Mouse (Mus musculus): ENCODE data around the gene Pate2. TPM values are rescaled to one million over a fixed set of nuclear protein-coding genes. Genes with fewer than 3 reads are reported as not detected.
A peak's percentile ranks its signal among the peaks of the same experiment; 100 is the strongest.
"Not testable (repeated sequence)": the region's sequence is repeated elsewhere in the genome, so short reads cannot be mapped to it uniquely, and the experiment has no call there.

The Pate2 gene
- total RNA-seq, 2 experiments from 2014 or later: 0.34 to 0.98 TPM

DNA sequence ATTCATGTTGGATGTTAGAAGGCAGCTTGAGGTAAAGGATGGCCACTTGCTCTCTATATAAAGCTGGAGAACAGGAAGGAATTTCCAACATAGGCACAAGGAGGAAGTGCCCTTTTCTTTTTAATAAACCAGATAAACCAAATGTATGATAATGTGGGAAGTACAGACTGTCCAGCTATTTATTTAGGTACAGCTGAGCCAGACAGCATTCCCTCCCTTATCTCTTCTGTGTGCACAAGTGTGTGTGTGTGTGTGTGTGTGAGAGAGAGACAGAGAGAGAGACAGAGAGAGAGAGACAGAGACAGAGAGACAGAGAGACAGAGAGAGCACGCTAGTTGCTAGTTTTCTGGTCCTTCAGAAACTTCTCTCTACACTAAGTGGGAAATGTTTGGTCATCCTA is 41.8 kb downstream of the Pate2 start, which contains the start of gene Pate4:
Gene Pate4, minus strand, starts transcription at position 101 of the 400 bp plus-strand sequence.
- no peak for TF ChIP-seq CTCF (IDR thresholded peaks at IDR 0.05)
- intact Hi-C loops (cut with DNase I): no loop called here

GRCm38 (mm10) chr9:35614005-35614404 is 43.9 kb downstream of the Pate2 start:
- H3K4me3 ChIP-seq: no peak overlapping the region
- DNase-seq (ENCODE audit: extremely low spot score in 1 of 2, low spot score in 2 of 2): no peak
- intact Hi-C loops (cut with DNase I): no loop called here
- peak; percentile 45 for TF ChIP-seq CTCF (IDR thresholded peaks at IDR 0.05)
- H3K27ac ChIP-seq: no peak overlapping the region

More for the DNA sequence above, 41.8 kb downstream of the Pate2 start, which contains the start of gene Pate4:
- no peak for DNase-seq (ENCODE audit: extremely low spot score in 1 of 2, low spot score in 2 of 2)
- Histone ChIP-seq H3K27ac (no peak within 1 kb of the TSS), H3K4me3 (no peak within 1 kb of the TSS)

GRCm38 (mm10) chr9:35616784-35617183 is 46.7 kb downstream of the Pate2 start:
- intact Hi-C loops (cut with DNase I); H3K4me3 ChIP-seq; DNase-seq (ENCODE audit: extremely low spot score in 1 of 2, low spot score in 2 of 2); H3K27ac ChIP-seq: not testable (repeated sequence)

- DNase-seq (ENCODE audit: extremely low spot score in 1 of 2, low spot score in 2 of 2): no peak
- intact Hi-C loops (cut with DNase I): no loop called here
- Histone ChIP-seq H3K27ac (no peak overlapping the region), H3K4me3 (no peak overlapping the region)
- no peak for TF ChIP-seq CTCF (IDR thresholded peaks at IDR 0.05)
These were observed 62.9 kb downstream of the Pate2 start for GRCm38 (mm10) chr9:35632981-35633380.

- Histone ChIP-seq H3K27ac (no peak within 1 kb of the TSS), H3K4me3 (no peak within 1 kb of the TSS)
- no peak for DNase-seq (ENCODE audit: extremely low spot score in 1 of 2, low spot score in 2 of 2)
- intact Hi-C loops (cut with DNase I): no loop called here
- no peak for TF ChIP-seq CTCF (IDR thresholded peaks at IDR 0.05)
These were observed 78.0 kb downstream of the Pate2 start, which contains the start of gene Pate3 for GRCm38 (mm10) chr9:35648102-35648501. Gene Pate3, minus strand, starts transcription at chr9:35648202.

DNA sequence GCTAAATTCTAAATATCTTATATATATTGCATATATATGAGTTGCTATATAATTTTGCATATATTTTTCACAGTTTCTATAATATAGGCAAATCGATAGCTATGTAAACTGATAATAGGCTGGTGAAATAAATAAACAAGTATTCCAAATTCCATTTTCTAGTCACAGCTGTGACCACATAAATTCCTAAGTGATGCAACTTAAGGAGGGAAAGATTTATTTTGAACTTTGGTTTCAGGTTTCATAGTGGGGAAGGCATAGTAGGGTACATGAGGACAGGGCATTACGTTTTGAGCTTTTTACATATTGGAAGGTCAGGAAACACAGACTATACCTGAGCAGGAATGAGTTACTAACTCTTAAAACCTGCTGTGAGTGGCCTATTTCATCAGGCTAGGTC is 103.5 kb downstream of the Pate2 start:
- TF ChIP-seq CTCF (IDR thresholded peaks at IDR 0.05): no peak
- H3K4me3 ChIP-seq: no peak overlapping the region
- intact Hi-C loops (cut with DNase I): no loop called here
- DNase-seq (ENCODE audit: extremely low spot score in 1 of 2, low spot score in 2 of 2): no peak
- H3K27ac ChIP-seq: no peak overlapping the region

DNA sequence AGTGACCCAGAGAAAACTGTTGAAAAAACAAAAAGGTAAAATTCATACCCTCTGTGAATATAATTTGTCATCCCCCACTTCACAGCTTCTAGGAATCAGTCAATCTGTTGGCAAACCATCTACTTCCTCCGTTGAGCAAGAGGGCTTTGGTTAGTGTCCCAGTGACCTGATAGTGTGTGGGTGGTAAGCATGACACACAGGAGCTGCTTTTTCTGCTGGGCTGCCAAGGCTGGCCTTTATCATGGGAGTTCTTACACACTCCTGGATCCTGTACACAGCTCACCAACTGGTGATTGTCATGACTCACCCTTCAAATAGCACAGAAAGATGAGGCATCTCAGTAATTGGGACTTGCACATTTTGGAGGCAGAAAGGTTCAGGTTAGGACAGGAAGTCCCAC is 116.9 kb downstream of the Pate2 start, which contains the start of gene Pate1:
Gene Pate1, minus strand, starts transcription at position 378 of the 400 bp plus-strand sequence.
- intact Hi-C loops (cut with DNase I): no loop called here
- Histone ChIP-seq H3K4me3 (no peak within 1 kb of the TSS), H3K27ac (no peak within 1 kb of the TSS)
- no peak for TF ChIP-seq CTCF (IDR thresholded peaks at IDR 0.05)
- DNase-seq (ENCODE audit: extremely low spot score in 1 of 2, low spot score in 2 of 2): peak in 1 of 2 experiments; percentile 11

- H3K27ac ChIP-seq: no peak overlapping the region
- H3K4me3 ChIP-seq: no peak overlapping the region
- intact Hi-C loops (cut with DNase I): no loop called here
- TF ChIP-seq CTCF (IDR thresholded peaks at IDR 0.05): no peak
- no peak for DNase-seq (ENCODE audit: extremely low spot score in 1 of 2, low spot score in 2 of 2)
These were observed 121.8 kb downstream of the Pate2 start for GRCm38 (mm10) chr9:35691924-35692323.

DNA sequence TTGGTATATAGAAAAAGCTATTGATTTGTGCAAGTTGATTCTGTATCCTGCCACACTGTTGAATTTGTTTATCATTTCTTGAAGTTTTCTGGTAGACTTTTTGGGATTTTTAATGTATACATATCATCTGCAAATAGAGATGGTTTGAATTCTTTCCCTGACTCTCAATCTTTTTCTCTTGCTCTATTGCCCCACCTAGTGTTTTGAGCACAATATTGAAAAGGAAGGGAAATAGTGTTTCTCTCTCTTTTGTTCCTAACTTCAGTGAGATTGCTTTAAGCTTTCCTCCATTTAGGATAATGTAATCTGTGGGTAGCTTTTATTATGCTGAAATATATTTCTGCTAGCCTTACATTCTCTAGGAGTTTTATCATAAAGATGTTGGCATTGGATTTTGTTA is 137.2 kb downstream of the Pate2 start:
- Histone ChIP-seq H3K27ac (no peak overlapping the region), H3K4me3 (no peak overlapping the region)
- no peak for DNase-seq (ENCODE audit: extremely low spot score in 1 of 2, low spot score in 2 of 2)
- intact Hi-C loops (cut with DNase I): loop anchor here (2.0 kb wide), 1 partner anchor 114 kb away; no protein-coding TSS in a partner anchor
- peak; percentile 56 for TF ChIP-seq CTCF (IDR thresholded peaks at IDR 0.05)

Other genes starting within 250 kb of the Pate2 start
- gene Cdon, start 149.2 kb upstream of the Pate2 start, total RNA-seq (2021): 1 to 10 TPM; 7.9 to 8.3 TPM
- gene Gm1113, start 52.0 kb upstream of the Pate2 start, total RNA-seq (2021): not detected
- 10 to 100 TPM; 16.3 to 16.7 TPM for gene Ddx25, start 11.8 kb upstream of the Pate2 start, total RNA-seq (2021)
- 10 to 100 TPM; 11.9 to 12.6 TPM for gene Pus3, start 11.7 kb upstream of the Pate2 start, total RNA-seq (2021)
- 1 to 10 TPM; 9.0 to 9.6 TPM for gene Hyls1, start 114 bp downstream of the Pate2 start, total RNA-seq (2021)
- not detected for gene Pate4, start 41.7 kb downstream of the Pate2 start, total RNA-seq (2021)
- not detected for gene Pate3, start 77.9 kb downstream of the Pate2 start, total RNA-seq (2021)
- gene Pate1, start 117.1 kb downstream of the Pate2 start, total RNA-seq (2021): not detected
- gene Gm17677, start 170.8 kb downstream of the Pate2 start, total RNA-seq (2021): not detected
- not detected for gene Gm17727, start 207.8 kb downstream of the Pate2 start, total RNA-seq (2021)
- not detected for gene Gm27235, start 219.8 kb downstream of the Pate2 start, total RNA-seq (2021)
- gene D730048I06Rik, start 219.8 kb downstream of the Pate2 start, total RNA-seq (2021): not detected